Mouse (Mus musculus): Measurements from ENCODE around the gene Cenpa.

The Cenpa gene

DNA sequence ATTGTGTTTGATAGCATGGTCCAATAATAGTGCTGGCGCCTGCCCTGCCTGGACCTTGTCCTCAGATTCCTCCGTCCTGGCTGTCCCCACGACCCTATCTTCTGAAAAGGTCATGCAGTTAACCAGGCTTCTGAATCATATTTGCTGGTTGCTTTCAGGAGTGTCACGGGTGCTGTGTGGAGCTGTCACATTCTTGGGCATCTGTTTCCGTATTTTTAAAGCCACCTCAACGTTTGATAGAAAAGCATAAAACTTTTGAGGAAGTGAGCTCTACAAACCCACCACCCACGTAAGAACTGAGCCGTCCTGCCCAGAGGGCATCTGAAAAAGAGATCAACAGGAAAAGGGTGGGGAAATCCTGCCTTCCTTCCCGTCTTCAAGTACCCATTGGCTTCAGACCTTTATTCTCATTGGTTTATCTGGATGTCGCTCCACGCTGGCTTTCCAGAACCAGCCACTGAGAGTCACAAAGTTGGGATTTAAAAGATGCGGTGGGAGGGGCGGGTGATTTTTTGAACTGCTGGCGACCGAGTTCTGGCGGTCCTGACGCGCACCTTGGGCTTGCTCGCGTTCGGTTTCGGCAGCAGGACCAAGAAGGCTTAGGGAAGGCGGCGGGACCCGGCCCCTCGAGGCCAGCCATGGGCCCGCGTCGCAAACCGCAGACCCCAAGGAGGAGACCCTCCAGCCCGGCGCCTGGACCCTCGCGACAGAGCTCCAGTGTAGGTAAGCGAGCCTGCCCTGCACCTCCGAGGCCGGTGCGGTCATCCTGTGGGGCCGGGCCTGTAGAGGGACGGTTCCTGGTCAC lies at the start of gene Cenpa:
Cenpa (plus strand) TSS at position 387 of the 805 bp plus-strand sequence.
- peak; percentile 97 for DNase-seq

DNA sequence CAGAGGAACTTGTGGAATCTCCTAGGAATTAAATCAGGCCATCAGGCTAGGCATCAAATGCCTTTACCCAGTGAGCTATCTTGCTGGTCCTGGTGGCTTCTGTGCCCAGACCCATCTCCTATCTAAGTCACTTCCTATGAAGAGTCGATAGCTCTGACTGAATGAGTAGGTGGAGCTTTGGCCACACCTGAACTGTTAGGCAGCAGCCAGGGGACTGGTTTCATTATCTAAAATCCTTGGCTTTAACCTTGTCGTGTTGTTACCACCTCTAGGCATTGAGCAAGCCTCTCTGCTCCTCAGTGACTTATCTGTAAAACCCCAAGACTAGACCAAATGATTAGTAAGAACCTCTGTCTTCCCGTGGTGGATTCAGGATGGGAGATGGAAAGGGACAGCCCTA lies 49.2 kb upstream of the Cenpa start:
- DNase-seq: no peak

DNA sequence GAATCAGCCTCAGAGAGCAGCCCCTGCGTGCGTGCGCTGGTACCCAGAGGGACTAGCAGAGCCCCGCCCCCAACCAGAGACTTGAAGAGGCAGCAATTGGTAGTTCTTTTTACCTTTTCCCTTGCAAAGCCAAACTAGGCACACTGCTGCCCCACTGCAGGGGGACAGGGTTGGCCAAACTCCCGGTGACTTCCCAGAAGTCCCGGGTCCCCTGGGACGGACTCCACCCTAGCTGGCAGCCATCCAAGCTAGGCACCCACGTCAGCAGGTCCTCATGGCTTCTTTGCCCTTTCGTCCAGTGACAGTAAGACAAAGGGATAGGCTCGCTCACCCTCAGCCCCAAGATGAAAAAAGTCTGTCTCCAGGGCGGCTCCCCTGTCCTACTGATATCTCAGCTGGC lies 48.7 kb upstream of the Cenpa start:
- DNase-seq: no peak

DNA sequence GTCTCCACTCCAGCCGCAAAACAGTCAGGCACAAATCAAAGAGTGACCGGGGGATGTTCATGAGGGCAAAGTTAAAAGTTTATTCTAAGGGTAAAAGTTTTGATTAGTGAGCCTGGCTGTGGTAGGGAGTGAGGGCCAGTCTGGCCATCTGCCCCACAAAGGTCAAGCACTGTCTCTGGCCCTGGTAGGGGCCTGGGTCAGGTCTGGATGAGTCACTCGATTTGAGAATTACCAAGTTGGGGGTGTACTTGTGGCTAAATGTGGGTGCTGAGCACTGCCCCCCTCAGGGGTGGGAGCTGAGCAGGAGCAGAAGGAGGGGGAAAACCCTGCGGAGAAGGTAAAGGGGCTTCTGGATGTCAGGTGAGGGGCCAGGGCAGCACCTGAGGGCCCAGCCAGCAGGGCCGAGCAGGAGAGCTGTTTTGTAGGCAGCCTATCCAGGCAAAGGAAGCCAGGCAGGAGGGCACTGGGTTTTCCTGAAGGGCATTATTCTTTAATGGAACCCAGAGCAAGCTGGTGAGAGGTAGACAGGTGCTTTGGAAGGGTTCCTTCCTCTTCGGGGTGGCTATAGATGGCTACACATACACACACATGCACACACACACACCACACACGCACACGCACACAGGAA lies 48.1 kb upstream of the Cenpa start:
- DNase-seq: no peak

DNA sequence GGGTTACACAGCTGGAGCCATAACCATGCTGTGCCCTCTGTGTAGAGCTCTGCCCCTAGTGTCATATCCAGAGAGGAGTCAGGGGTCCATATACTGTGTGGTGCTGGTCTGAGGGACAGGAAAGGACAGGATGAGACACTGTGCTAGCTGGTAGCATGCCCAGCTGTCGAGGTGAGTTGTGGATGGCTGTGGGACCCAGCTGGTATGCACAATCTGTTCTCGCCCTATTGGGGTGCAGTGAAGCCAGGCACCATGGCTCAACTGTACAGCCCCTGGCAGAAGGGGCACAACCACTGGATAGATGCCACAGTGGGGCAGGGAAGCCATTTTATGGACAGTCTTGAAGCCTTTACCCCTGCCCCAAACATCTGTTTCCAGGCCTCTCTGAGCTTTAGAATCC lies 47.4 kb upstream of the Cenpa start:
- no peak for DNase-seq

DNA sequence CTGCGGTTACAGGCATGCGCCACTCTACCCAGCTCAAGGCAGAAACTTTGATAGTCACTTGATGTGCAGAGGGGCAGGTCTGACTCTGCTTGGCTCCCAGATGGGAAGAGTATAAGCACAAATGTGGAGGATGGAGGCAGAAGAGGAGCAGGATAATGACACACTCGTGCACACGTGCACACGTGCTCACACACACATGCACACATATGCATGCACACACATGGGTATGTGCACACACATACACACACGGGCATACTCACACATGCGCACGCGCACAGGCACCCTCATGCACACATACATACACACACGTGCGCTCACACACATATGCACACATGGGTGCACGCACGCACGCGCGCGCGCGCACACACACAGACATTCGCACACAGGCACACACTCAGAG lies 46.0 kb upstream of the Cenpa start:
- no peak for DNase-seq

DNA sequence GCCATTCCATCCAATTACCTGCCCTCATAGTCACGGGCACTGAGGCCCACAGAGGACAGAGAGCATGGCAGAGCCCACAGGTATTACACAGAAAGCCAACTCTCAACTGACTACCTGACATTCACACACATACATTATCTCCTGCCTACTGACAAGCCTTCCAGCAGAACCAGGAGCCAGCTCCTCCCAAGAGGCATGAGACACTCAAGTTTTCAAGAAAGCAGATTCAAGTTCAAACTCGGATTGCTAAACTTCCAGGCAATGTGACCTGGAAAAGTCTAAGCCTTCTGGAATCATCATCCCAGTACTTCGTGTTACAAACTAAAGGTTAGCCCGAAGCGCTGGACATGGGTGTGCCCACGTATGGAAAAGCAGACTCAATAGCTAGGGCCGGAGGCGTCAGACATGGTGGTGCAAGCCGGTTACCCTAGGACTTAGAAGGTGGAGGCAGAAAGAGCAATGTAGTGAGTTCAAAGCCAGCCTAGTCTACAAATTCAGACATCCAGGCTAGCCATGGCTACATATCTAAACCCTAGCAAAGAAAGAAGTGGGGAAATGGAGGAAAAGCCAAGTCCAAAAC lies 45.3 kb upstream of the Cenpa start:
- no peak for DNase-seq

DNA sequence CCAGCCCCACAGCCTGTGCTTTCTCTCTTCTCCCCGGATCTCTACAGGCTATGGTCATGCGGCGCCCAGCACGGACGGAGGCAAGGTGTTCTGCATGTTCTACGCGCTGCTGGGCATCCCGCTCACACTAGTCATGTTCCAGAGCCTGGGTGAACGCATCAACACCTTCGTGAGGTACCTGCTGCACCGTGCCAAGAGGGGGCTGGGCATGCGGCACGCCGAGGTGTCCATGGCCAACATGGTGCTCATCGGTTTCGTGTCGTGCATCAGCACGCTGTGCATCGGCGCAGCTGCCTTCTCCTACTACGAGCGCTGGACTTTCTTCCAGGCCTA lies 44.8 kb upstream of the Cenpa start:
- no peak for DNase-seq

DNA sequence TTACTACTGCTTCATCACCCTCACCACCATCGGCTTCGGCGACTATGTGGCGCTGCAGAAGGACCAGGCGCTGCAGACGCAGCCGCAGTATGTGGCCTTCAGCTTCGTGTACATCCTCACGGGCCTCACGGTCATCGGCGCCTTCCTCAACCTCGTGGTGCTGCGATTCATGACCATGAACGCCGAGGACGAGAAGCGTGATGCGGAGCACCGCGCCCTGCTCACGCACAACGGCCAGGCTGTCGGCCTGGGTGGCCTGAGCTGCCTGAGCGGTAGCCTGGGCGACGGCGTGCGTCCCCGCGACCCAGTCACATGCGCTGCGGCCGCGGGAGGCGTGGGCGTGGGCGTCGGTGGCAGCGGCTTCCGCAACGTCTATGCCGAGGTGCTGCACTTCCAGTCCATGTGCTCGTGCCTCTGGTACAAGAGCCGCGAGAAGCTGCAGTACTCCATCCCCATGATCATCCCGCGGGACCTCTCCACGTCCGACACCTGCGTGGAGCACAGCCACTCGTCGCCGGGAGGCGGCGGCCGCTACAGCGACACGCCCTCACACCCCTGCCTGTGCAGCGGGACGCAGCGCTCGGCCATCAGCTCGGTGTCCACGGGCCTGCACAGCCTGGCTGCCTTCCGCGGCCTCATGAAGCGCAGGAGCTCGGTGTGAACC lies 44.3 kb upstream of the Cenpa start:
- DNase-seq: peak; percentile 24

DNA sequence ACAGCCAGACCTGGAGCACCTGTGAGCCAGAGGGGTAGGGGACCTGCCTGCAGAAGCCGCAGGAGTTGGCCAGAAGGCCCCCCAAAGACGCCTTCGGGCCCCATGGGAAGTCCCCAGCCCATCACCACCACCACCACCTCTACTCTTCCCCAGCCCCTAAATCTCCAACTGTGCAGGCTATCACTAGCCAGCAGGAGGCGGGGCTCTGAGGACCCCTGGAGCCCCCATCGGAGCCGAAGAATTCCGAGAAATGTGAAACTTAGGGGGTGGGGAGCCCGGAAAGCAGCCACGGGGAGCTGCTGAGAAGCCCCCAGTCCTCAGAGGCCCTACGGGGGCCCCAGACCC lies 43.8 kb upstream of the Cenpa start:
- DNase-seq: no peak

DNA sequence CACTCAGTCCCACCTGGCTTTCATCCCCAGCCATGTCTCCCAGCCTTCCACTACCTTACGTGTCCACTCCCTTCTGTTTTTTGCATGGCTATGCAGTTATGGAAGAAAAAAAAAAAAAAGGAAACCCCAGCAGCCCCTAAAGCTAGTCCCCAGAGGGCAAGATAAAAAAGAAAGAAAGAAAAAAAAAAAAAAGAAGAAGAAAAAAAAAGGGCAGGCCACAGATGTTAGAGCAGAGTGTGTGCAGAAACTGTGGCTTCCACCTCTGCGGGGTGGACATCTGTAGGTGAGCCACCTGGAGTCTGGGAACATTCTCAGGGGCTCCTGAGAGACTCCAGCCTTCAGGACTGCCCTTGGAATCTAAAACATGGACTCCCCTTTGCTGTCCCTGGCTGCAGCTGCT lies 43.2 kb upstream of the Cenpa start:
- DNase-seq: no peak

DNA sequence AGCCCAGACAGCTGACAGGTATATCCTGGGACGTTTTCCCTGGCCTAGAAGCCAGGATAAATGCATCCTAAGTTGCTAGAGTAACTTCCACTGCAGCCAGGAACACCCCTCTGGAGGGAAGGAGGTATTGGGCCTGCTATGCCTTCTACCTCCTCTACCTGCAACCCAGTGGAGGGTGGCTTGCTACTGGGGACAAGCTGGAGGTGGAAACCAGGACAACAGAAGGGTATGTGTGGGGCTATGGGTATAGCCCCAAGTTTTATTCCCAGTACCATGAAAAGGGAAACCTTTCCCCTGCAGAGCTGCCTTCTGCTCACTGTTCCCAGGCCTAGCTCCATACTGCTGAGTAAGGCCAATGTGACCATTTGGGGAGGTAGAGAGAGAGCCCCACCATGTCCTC lies 42.3 kb upstream of the Cenpa start:
- DNase-seq: no peak

DNA sequence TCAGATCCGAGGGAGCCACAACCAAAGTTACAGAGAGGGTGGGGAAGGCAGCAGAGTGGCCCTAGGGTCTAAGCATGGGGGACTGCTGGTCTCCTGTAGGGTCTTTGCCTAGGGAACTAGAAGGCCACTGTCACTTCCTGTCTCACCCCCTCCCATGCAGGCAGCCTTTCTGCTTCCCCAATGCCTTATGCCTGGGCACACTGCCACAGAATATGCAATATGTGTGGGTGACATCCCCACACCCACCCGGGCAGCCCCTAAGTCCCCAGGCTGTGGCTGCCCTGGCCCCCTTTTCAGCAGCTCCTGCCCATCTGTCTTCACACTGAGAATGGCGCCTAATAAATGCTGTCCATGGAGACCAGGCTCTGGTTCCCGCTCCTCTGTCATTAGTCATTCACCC lies 41.7 kb upstream of the Cenpa start:
- DNase-seq: no peak

DNA sequence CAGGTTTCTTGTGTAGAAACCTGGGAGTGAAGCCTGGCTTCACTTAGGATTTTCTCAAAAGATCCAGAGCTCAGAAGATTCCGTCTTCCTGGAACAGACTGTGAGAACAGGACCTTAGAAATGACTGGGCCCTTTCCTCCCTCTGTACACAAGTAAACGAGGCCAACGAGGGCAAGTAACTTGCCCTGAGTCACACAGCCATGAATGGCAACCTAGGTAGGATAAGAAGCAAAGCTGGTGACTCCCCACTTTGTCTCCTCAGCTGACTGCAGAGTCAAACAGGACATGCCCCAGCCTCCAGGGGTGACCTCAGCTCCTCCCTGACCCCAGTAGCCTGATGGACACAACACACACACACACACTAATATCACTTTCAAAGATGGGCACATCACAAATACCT lies 41.2 kb upstream of the Cenpa start:
- no peak for DNase-seq

DNA sequence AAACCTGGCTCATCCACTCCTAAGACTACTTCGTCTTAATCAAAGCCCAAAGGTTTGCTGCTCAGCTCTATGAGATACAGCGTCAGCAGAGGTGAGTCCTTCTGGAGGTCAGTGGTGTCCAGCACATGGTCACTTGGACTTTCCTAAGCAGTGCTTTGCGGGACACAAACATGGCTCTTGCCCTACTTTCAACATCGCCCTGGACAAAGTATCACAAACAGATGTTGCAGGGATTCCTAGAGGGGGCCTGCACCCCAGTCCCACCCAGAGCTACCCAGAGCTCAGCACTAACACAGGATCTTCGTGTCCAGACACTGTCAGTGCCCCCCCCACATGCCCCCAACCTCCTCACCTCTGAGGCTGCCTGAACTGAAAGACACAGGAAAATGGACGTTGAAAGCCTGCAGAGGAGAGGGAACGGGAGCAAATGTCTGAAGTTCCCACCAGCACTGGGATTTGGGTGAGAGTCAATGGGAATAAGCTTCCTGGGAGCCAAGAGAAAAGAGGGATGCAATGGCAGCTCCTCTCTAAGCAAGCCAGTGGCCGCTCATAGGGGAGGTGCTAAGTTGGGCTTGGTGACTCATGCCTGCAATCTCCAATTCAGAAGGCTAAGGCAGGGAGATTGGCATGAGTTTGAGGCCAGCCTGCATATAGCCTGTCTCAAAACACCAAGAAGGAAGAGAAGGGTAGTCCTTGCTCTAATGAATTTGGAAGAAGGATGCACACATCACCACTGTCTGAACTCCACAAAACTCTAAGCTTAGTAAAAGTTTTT lies 40.1 kb upstream of the Cenpa start:
- no peak for DNase-seq

DNA sequence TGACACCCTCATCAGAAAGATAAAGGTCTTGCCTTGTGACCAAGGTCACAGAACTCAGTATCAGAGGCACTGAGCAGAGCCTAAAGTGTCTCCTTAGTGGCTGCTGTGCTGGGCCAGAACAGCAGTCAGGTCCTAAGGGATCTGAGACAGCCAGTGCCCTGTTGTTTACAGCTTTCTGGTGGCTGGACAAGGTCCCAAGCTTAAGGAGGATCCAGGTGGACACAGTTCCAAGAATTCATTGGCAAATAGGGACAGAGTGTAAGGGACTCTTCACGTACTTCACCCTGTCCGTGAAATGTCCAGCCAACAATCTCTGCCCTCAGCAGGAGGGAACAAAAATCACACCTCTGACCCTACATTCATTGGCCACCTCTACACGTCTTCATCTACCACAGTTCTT lies 38.1 kb upstream of the Cenpa start:
- DNase-seq: no peak

DNA sequence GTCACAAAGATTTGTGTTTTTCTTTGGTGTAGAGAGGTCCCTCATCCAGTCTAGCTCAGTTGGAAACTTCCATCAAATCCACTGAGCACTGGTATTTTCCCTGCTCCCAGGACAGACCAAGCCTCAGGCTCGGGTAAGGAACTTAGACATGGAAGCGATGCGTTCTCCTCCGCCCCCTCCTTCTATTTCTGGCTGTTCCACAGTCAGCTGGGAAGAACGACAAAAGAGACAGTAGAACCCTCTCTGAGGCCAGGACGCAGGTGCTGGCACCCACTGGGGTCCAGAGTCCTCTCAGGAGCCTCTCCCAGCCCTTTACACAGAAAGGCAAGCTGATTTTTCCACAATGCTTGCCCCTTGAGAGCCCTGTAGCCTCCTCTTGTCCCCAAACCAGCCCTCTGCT lies 36.2 kb upstream of the Cenpa start:
- no peak for DNase-seq

DNA sequence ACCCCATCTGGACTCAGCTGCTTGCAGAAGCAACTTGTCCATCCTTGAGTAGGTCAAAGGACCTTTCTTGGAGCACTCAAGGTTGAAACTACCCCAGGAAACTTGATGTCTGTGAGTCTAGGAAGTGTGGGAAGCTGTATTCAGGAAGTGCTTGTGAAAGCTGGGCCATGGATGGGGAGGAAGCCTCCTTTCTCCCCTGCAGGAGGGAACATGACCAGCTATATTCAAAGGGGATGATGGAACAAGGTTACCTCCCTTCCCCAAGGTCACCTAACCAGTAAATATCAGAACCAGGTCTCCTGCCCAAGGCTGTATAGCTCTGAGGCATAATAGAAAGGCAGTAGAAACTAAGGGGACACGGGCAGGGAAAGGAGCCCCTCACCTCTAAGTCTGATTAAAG lies 34.4 kb upstream of the Cenpa start:
- DNase-seq: no peak

DNA sequence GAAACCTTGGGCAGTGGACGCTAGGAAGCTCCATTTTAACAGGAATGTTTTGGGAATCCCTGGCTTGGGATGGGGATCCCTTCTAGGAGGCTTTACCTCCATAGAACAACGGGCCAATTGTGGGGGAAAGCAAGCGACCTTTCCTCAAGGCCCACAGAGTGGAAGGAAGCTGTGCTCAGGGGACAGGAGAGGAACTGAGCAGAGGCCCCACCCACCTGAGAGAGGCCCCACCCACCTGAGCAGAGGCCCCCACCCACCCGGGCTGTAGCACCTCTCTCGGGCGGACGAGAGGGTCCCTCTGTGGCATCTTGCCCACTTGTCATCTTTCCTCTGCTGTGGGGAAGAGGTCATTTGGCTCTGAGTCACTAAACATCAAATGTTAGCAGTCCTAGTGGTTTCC lies 29.6 kb upstream of the Cenpa start:
- no peak for DNase-seq

DNA sequence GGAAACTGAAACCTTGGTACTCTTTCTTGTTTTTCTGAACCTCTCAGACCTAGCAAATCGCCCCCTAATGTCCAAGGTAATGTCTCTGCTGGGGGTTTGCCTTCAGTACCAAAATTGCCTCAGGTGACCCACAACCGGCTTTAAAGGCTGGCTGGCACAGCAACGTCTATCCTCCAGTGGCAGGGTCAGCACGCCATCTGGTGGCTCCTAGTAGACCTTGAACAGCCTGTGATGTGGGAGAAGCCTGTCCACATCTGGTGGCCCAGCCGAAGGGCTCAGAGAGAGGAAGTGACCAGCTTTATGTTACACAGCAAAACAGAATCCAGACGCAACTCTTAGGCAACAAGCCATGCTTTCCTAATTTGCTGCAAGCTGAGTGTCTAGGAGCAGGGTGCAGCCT lies 28.5 kb upstream of the Cenpa start:
- peak; percentile 83 for DNase-seq

DNA sequence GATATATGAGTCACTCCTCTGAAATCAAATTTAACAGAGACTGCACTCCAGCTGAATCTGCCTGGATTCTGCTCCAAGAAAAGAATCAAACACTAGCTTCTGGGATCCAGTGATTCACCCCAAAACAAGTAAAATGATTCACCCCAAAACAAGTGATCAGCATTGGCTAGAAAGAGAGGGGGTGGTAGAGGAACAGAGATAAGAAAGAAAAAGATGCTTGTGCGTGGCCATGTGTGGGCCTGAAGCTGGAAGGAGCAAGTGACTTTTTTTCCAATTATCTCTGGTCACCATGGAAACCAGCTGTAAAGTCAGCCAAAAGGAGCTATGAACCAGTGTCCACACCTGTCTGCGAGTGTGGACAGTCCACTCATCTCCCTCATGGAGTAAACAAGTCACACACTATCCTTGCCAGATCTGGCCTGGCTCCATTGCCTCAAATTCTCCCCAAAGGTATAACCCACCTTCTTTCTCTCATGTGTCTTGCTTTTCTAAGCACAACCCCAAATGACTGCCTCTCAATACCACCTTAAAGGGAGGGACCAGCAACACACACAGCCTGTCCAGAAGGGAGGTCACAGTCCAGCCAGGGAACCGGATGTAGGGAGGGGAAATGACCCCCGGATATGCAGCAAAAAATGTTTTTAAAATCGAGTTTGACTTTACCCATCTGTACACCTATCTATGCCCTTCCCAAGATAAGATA lies 22.9 kb upstream of the Cenpa start:
- peak; percentile 53 for DNase-seq

DNA sequence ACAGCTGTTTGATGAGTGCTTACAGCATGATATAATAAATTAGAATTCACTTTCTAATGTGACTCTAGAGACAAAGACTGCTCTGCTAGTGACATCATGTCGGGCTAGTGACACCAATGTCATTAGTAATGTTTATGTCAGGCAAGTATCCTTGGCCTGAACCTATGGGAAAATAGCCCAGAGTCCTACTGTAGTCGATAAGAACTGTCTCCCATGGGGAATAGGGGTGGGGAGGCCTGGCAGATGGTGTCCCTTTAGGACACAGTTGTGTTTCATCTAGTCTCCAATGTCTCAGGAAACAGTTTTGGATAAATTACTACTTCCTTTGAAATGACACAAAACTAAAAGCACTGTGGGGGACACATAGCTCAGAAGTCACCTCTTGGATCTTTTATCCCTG lies 20.5 kb upstream of the Cenpa start:
- DNase-seq: no peak

DNA sequence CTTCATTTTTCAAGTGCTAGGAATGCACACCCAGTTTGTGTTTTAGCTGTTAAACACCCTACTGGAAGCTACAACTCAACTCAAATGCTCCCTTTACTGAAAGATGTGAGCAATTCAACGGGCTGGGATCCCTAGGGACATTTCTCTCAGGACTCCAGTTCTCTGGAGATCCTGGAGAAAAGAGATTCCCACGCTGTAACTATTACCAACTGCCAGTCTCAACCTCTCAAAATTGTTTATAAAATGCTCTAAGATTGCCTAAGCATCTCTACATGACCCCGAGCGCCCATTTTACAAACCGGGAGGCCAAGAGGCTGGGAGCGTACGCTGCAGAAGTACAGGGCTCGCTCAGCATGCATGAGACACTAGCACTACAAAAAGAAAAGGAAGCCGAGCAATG lies 19.2 kb upstream of the Cenpa start:
- DNase-seq: no peak

All from layer of hippocampus, adult 9-11 months (tissue).